Mouse (Mus musculus) hindbrain, embryonic 16.5 days (tissue): ENCODE measurements around the gene Als2. TPM values are rescaled to one million over a fixed set of nuclear protein-coding genes. Genes with fewer than 3 reads are reported as not detected.

Experiments used
- ATAC-seq: fragments of 200-750 bp; cut with Nextera tagmentation; 2 replicates; pipeline ENCODE4 v1.8.0; 2017; ENCODE audit warnings: moderate TSS enrichment, moderate library complexity
- H3K27ac ChIP-seq: fragments of 300-500 bp; sonication (generic); 2 replicates; pipeline ENCODE4 v1.5.1; 2014; ENCODE audit warnings: low read depth, mild to moderate bottlenecking, control low read depth, low read length, moderate library complexity
- H3K27me3 ChIP-seq: fragments of 300-500 bp; sonication (generic); replicated peaks from 2 replicates; pipeline ENCODE4 v1.6.1; 2014; ENCODE audit warnings: low read length; ENCODE audit not compliant: control insufficient read depth, insufficient read depth
- H3K36me3 ChIP-seq: fragments of 300-500 bp; sonication (generic); 2 replicates; pipeline ENCODE4 v1.6.1; 2014; ENCODE audit warnings: mild to moderate bottlenecking, low read length, moderate library complexity, mixed read lengths; ENCODE audit not compliant: control insufficient read depth, insufficient read depth
- H3K4me1 ChIP-seq: fragments of 300-500 bp; sonication (generic); 2 replicates; pipeline ENCODE4 v1.6.1; 2014; ENCODE audit warnings: low read depth, low read length; ENCODE audit not compliant: control insufficient read depth, insufficient read depth
- H3K4me2 ChIP-seq: fragments of 300-500 bp; sonication (generic); 2 replicates; pipeline ENCODE4 v1.6.1; 2014; ENCODE audit warnings: mild to moderate bottlenecking, low read length, control low read depth, moderate library complexity
- H3K4me3 ChIP-seq: fragments of 300-500 bp; sonication (generic); 2 replicates; pipeline ENCODE4 v1.5.1; 2014; ENCODE audit warnings: mild to moderate bottlenecking, low read length, control low read depth, moderate library complexity
- H3K9ac ChIP-seq: fragments of 300-500 bp; sonication (generic); 2 replicates; pipeline ENCODE4 v1.6.1; 2014; ENCODE audit warnings: low read depth, mild to moderate bottlenecking, control low read depth, low read length, moderate library complexity
- H3K9me3 ChIP-seq: fragments of 300-500 bp; sonication (generic); 2 replicates; pipeline ENCODE4 v1.6.1; 2014; ENCODE audit warnings: mild to moderate bottlenecking, low read length, moderate library complexity; ENCODE audit not compliant: control insufficient read depth
- WGBS: fragments of 180-500 bp; shearing (Covaris S2); extraction: QIAGEN DNeasy Blood & Tissue Kit; methylation state at CpG from one replicate; pipeline ENCODE4 v1.1.7; 2014; 5-methylcytosine and 5-hydroxymethylcytosine counted together
- polyA plus RNA-seq: library from polyadenylated mRNA; unstranded; fragments of >200 nt; fragmentation: Nextera tagmentation; extraction: Ambion mirVana; gene quantifications from 2 replicates; pipeline ENCODE4 v1.2.1, GENCODE M21; 2015

Gene Als2
- polyA plus RNA-seq, 1 experiment from 2014 or later = 16.9 TPM

GRCm38 (mm10) chr1:59174514-59175373, 62.3 kb downstream of the Als2 start:
- no peaks in the 10 kb centered on the region for H3K27me3 ChIP-seq
- no peak overlapping the region for H3K9ac ChIP-seq
- ATAC-seq = no peak
- H3K36me3 ChIP-seq = peaks cover 38% of the 10 kb centered on the region
- H3K27ac ChIP-seq = no peak overlapping the region
- no peak overlapping the region for H3K4me2 ChIP-seq
- H3K4me1 ChIP-seq = no peaks in the 10 kb centered on the region
- H3K9me3 ChIP-seq = no peaks in the 10 kb centered on the region
- H3K4me3 ChIP-seq = no peak overlapping the region
- WGBS = 85% methylated on average over 10 of the region's 10 CpGs

DNA sequence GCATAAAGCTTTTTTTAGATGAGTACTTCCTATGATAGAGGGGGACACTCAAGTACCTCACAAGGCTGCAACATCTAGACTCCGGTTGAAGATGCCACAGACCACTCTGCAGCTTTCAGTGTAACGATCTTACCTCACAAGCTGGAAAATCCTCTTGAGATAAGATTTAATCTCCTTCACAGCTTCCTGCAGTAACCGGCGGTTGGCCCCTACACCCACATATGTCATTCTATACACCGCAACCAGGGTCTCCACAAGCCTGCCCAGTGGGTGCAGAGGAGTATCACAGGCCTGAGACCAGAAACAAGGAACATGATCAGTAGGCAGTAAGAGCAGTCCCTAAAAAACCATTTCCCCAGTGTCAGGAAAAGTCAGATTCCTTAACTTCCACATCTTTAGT, 64.0 kb downstream of the Als2 start:
- H3K9me3 ChIP-seq = no peaks in the 10 kb centered on the region
- H3K4me2 ChIP-seq = no peak overlapping the region
- peaks cover 32% of the 10 kb centered on the region for H3K36me3 ChIP-seq
- 98% methylated on average over 5 of the region's 5 CpGs for WGBS
- H3K27me3 ChIP-seq = no peaks in the 10 kb centered on the region
- H3K27ac ChIP-seq = no peak overlapping the region
- no peak overlapping the region for H3K4me3 ChIP-seq
- ATAC-seq = no peak
- H3K4me1 ChIP-seq = no peaks in the 10 kb centered on the region
- no peak overlapping the region for H3K9ac ChIP-seq

- Histone ChIP-seq H3K4me2 (no peak overlapping the region), H3K4me1 (no peaks in the 10 kb centered on the region), H3K27me3 (no peaks in the 10 kb centered on the region), H3K4me3 (no peak overlapping the region), H3K36me3 (peaks cover 33% of the 10 kb centered on the region), H3K9ac (no peak overlapping the region), H3K9me3 (no peaks in the 10 kb centered on the region), H3K27ac (no peak overlapping the region)
- WGBS = 88% methylated on average over 5 of the region's 5 CpGs
- ATAC-seq = no peak
Observed at GRCm38 (mm10) chr1:59171875-59172274, 65.2 kb downstream of the Als2 start.

DNA sequence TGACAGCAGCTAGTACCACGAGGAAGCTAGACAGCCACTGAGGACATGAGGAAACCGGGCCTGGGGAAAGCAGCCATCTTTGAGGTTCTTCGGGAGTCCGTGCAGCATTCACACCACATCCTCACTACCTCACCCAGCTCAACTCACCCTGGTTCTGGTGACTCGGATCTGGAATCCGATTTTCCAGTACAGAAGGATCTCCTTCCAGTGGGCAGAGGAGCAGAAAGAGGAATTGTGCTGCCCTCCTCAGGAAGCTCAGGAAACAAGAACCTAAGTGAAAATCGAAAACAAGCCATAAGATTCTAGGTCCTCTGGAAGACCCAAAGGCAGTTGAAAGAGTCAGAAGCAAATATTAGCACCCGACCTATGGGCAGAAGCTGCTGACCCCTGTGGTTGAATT, 66.7 kb downstream of the Als2 start:
- H3K36me3 ChIP-seq = peaks cover 36% of the 10 kb centered on the region
- no peak for ATAC-seq
- 79% methylated on average over 8 of the region's 8 CpGs for WGBS

GRCm38 (mm10) chr1:59169586-59169985, 67.4 kb downstream of the Als2 start:
- H3K9me3 ChIP-seq = no peaks in the 10 kb centered on the region
- H3K9ac ChIP-seq = no peak overlapping the region
- no peak for ATAC-seq
- no peaks in the 10 kb centered on the region for H3K4me1 ChIP-seq
- H3K27me3 ChIP-seq = no peaks in the 10 kb centered on the region
- WGBS = 79% methylated on average over 6 of the region's 6 CpGs
- H3K27ac ChIP-seq = no peak overlapping the region
- no peak overlapping the region for H3K4me2 ChIP-seq
- no peak overlapping the region for H3K4me3 ChIP-seq
- peaks cover 31% of the 10 kb centered on the region for H3K36me3 ChIP-seq

More for the DNA sequence above, 66.7 kb downstream of the Als2 start:
- Histone ChIP-seq H3K9me3 (no peaks in the 10 kb centered on the region), H3K27ac (no peak overlapping the region), H3K4me3 (no peak overlapping the region), H3K4me1 (no peaks in the 10 kb centered on the region), H3K27me3 (no peaks in the 10 kb centered on the region), H3K9ac (no peak overlapping the region), H3K4me2 (no peak overlapping the region)

DNA sequence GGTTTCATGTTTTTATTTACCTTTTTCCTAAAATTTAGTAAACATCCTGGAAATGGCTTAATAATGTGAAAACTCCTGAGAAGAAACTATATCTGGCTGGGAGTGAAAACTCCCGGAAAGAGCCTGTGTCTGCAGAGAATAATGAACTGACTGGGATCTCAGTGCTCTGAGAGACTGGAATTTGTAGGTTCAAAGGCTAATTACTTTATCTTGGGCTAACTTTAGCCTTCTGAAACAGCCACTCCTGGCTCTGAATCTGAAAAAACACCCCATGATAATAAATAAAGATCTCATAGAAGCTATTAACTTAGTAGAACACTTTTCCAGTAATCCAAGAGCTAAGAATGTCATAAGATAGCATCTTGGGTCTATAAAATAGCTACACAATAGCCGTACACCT, 68.5 kb downstream of the Als2 start:
- H3K9ac ChIP-seq = no peak overlapping the region
- 96% methylated on average over 2 of the region's 2 CpGs for WGBS
- H3K36me3 ChIP-seq = peaks cover 33% of the 10 kb centered on the region

DNA sequence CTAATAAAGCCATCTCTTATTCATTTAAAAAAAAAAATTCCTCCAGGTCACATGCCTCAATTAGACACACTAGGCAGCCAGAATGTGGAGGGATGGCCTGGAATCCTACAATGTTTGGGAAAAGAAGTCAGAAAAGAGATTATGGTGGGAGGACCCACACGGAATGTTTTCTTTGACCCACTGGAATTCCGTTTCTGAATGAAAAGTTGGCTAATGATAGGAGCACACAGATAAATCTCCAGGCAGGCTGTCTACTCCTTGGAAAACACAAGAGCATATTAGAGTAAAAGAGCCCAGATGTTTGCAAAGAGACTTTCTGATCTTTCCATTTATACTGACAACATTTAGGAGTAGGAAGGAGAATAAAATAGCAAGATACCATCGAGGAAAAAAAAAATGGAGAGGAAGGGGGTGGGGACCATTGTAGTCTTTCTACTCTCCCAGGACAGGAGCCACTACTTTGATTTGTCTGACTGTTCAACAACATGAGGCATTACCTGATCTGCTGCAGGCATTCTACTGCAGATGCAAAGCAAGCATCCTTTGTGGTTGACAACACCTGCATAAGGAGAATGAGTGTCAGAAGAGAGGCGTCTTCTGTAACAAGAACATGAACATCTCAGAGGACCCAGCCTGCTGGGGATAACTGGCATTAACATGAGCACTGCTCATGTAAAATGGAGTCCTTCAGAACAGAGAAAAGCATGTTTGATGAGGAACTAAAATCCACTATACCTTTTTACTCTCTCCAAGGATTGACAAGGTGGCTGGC, 69.2 kb downstream of the Als2 start:
- 78% methylated on average over 4 of the region's 4 CpGs for WGBS
- Histone ChIP-seq H3K9ac (no peak overlapping the region), H3K9me3 (no peaks in the 10 kb centered on the region), H3K4me1 (no peaks in the 10 kb centered on the region), H3K27me3 (no peaks in the 10 kb centered on the region), H3K4me3 (no peak overlapping the region), H3K27ac (no peak overlapping the region), H3K36me3 (peaks cover 33% of the 10 kb centered on the region), H3K4me2 (no peak overlapping the region)
- ATAC-seq = no peak

More for the DNA sequence above, 68.5 kb downstream of the Als2 start:
- Histone ChIP-seq H3K9me3 (no peaks in the 10 kb centered on the region), H3K4me1 (no peaks in the 10 kb centered on the region), H3K27ac (no peak overlapping the region), H3K4me3 (no peak overlapping the region), H3K27me3 (no peaks in the 10 kb centered on the region), H3K4me2 (no peak overlapping the region)
- ATAC-seq = no peak

GRCm38 (mm10) chr1:59166232-59166905, 70.7 kb downstream of the Als2 start:
- ATAC-seq = no peak
- H3K27me3 ChIP-seq = no peaks in the 10 kb centered on the region
- H3K9me3 ChIP-seq = no peaks in the 10 kb centered on the region
- no peak overlapping the region for H3K4me3 ChIP-seq
- H3K27ac ChIP-seq = no peak overlapping the region
- no peaks in the 10 kb centered on the region for H3K4me1 ChIP-seq
- H3K9ac ChIP-seq = no peak overlapping the region
- 83% methylated on average over 9 of the region's 9 CpGs for WGBS
- H3K4me2 ChIP-seq = no peak overlapping the region
- peaks cover 30% of the 10 kb centered on the region for H3K36me3 ChIP-seq

- WGBS = 66% methylated on average over 5 of the region's 5 CpGs
Observed at GRCm38 (mm10) chr1:59163918-59164317, 73.1 kb downstream of the Als2 start.

More at GRCm38 (mm10) chr1:59163918-59164317, 73.1 kb downstream of the Als2 start:
- no peak overlapping the region for H3K4me2 ChIP-seq
- H3K27me3 ChIP-seq = no peaks in the 10 kb centered on the region
- H3K9me3 ChIP-seq = no peaks in the 10 kb centered on the region
- no peak overlapping the region for H3K27ac ChIP-seq
- no peaks in the 10 kb centered on the region for H3K4me1 ChIP-seq
- H3K4me3 ChIP-seq = no peak overlapping the region
- no peak for ATAC-seq
- H3K36me3 ChIP-seq = peaks cover 26% of the 10 kb centered on the region
- H3K9ac ChIP-seq = no peak overlapping the region
